Mouse (Mus musculus) intestine, embryonic 14.5 days (tissue): ENCODE results near the gene Clec2l. TPM values are rescaled to one million over a fixed set of nuclear protein-coding genes. Genes with fewer than 3 reads are reported as not detected.

Experiments used
- ATAC-seq: fragments of 200-750 bp; cut with Nextera tagmentation; replicated peaks from 2 replicates; pipeline ENCODE4 v1.8.0; 2017; ENCODE audit warnings: low read depth, moderate number of reproducible peaks, moderate TSS enrichment, moderate library complexity; ENCODE audit not compliant: low FRiP score, low TSS enrichment
- DNase-seq: peaks from one replicate; pipeline ENCODE4 v3.0.0-alpha.2; 2018; ENCODE audit warnings: low spot score
- H3K27ac ChIP-seq: fragments of 300-500 bp; sonication (generic); 2 replicates; pipeline ENCODE4 v1.5.1; 2014; ENCODE audit warnings: low read depth, mild to moderate bottlenecking, control low read depth
- H3K27me3 ChIP-seq: fragments of 300-500 bp; sonication (generic); replicated peaks from 2 replicates; pipeline ENCODE4 v1.6.1; 2014; ENCODE audit warnings: low read length, control low read depth; ENCODE audit not compliant: control insufficient read depth, insufficient read depth
- H3K36me3 ChIP-seq: fragments of 300-500 bp; sonication (generic); 2 replicates; pipeline ENCODE4 v1.6.1; 2014; ENCODE audit warnings: low read length, control low read depth; ENCODE audit not compliant: control insufficient read depth, insufficient read depth
- H3K4me1 ChIP-seq: fragments of 300-500 bp; sonication (generic); replicated peaks from 2 replicates; pipeline ENCODE4 v1.6.1; 2014; ENCODE audit warnings: low read length, control low read depth, mixed read lengths; ENCODE audit not compliant: control insufficient read depth, insufficient read depth
- H3K4me2 ChIP-seq: fragments of 300-500 bp; sonication (generic); 2 replicates; pipeline ENCODE4 v1.6.1; 2014; ENCODE audit warnings: low read length
- H3K4me3 ChIP-seq: fragments of 300-500 bp; sonication (generic); 2 replicates; pipeline ENCODE4 v1.5.1; 2014; ENCODE audit warnings: low read depth, low read length, control low read depth, mixed read lengths
- H3K9ac ChIP-seq: fragments of 300-500 bp; sonication (generic); 2 replicates; pipeline ENCODE4 v1.6.1; 2014; ENCODE audit warnings: mild to moderate bottlenecking, low read length
- H3K9me3 ChIP-seq: fragments of 300-500 bp; sonication (generic); 2 replicates; pipeline ENCODE4 v1.6.1; 2016; ENCODE audit warnings: low read length, control low read depth; ENCODE audit not compliant: control insufficient read depth
- WGBS: fragments of 180-500 bp; shearing (Covaris S2); extraction: QIAGEN DNeasy Blood & Tissue Kit; methylation state at CpG from one replicate; pipeline ENCODE4 v1.1.7; 2014; 5-methylcytosine and 5-hydroxymethylcytosine counted together
- polyA plus RNA-seq: library from polyadenylated mRNA; unstranded; fragments of >200 nt; fragmentation: Nextera tagmentation; extraction: Ambion mirVana; gene quantifications from 2 replicates; pipeline ENCODE4 v1.2.1, GENCODE M21; 2014

The Clec2l gene
- polyA plus RNA-seq, 1 experiment from 2014 or later = 1.6 TPM

DNA sequence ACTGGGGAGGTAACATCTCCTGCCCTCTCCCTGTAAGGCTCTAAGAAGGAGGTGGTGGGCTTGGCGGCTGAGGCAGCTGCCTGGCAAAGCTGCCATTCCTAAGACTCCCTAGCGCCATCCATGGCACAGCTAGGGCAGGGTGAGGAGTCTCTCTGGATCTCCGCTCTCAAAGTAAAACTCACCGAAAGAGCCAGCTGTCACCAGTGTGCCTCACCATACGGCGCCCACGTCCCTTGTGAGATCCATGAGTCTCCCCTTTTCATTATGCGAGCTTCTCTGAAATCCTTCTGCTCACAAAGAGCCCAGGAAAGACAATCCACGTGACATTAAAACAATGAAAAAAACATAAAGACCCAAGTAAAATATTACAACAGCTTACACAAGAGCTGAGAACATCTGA, 33.7 kb downstream of the Clec2l start:
- no peaks in the 10 kb centered on the region for H3K9me3 ChIP-seq
- H3K4me1 ChIP-seq = peaks cover 9% of the 10 kb centered on the region
- no peak for DNase-seq
- no peak for ATAC-seq
- no peak overlapping the region for H3K4me3 ChIP-seq
- peaks cover 60% of the 10 kb centered on the region for H3K36me3 ChIP-seq
- no peaks in the 10 kb centered on the region for H3K27me3 ChIP-seq
- WGBS = 86% methylated on average over 9 of the region's 9 CpGs
- no peak overlapping the region for H3K27ac ChIP-seq
- H3K9ac ChIP-seq = no peak overlapping the region
- H3K4me2 ChIP-seq = no peak overlapping the region

DNA sequence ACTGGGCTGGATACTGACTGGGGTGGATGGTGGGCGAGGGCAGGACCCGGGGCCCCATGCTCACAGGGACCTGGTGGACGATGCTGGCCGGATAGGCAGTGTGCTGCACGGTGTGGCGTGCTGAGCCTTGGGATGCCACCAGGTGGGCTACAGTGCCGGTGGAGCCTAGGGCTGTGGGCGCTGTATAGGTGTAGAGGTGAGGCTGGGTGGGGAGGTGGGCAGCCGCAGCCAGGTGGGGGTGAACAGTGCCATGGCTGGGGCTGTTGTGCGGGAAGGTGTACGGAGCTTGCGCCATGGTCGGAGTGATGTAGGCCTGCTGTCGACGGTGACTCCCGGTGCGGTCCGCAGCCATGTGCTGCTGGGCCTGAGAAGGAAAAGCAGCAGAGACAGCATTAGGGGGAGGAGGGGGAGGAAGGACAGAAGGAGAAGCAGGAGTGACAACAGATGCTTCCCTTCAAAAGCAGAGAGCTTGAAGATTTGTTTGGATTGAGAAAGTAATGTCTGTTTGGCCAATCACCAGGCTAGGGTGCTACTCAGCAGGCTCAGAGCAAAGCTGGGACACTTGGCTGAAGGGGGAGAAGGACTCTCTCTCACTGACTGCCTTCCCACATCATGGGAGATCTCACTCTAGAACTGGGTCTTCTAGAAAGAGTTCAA, 35.5 kb downstream of the Clec2l start:
- peak overlapping the region; percentile 82 for H3K27ac ChIP-seq
- DNase-seq = no peak
- H3K9ac ChIP-seq = no peak overlapping the region
- peak; percentile 54; the same call in 1 of the 2 replicates for ATAC-seq
- 68% methylated on average over 18 of the region's 18 CpGs for WGBS
- no peak overlapping the region for H3K4me2 ChIP-seq
- no peak overlapping the region for H3K4me3 ChIP-seq
- no peaks in the 10 kb centered on the region for H3K9me3 ChIP-seq
- H3K27me3 ChIP-seq = no peaks in the 10 kb centered on the region
- peaks cover 9% of the 10 kb centered on the region for H3K4me1 ChIP-seq
- H3K36me3 ChIP-seq = peaks cover 78% of the 10 kb centered on the region

DNA sequence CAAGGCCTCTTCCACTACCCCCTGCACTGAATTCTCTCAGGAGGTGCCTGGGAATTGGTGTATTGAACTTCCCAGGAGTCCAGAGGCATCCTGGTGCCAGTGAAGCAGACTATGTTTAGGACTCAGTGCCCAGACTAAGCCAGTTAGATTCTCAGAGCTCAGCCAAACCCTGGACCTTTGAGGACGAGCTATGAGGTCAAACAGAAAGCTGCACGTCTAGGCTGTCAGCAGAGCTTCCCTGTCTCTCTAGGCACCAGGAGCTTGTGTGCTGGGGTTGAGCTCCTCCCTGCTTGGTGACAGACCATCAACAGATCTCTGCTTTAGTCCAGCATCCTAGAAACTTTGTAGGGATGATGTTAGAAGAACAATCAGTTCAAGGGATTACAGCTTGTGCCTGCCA, 38.6 kb downstream of the Clec2l start:
- H3K9me3 ChIP-seq = no peaks in the 10 kb centered on the region
- H3K4me1 ChIP-seq = peaks cover 9% of the 10 kb centered on the region
- no peaks in the 10 kb centered on the region for H3K27me3 ChIP-seq
- no peak overlapping the region for H3K4me2 ChIP-seq
- 77% methylated on average over 2 of the region's 2 CpGs for WGBS
- no peak overlapping the region for H3K27ac ChIP-seq
- H3K36me3 ChIP-seq = peaks cover 75% of the 10 kb centered on the region
- no peak overlapping the region for H3K9ac ChIP-seq
- H3K4me3 ChIP-seq = no peak overlapping the region
- no peak for DNase-seq
- no peak for ATAC-seq

DNA sequence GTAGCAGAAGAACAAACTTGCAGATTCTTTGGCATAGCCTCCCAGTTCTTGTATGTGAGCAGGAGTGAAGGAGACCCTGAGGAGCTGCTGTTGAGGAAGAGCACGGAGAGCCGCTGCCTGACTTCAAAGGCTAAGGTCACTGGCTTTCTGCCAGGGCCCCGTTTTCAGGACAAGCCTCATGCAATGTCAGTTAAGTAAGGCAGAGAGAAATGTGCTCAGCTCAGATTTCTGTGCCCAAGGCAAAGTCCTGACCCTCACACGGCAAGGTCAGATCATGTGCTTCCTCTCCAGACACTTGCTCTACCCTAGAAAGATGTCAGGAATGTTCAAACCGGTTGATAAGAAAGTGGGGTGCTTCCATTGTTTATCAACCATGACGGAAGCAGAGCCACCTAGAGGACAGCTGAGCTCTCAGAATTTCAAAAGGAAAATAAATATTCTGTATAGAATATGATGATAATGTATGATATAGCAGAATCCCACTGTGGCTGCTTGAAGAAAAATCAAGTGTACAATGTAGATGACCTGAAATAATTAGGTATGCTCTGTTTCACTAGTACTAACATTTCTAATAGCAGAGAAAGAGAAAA, 40.0 kb downstream of the Clec2l start:
- peaks cover 76% of the 10 kb centered on the region for H3K36me3 ChIP-seq
- no peaks in the 10 kb centered on the region for H3K9me3 ChIP-seq
- DNase-seq = no peak

DNA sequence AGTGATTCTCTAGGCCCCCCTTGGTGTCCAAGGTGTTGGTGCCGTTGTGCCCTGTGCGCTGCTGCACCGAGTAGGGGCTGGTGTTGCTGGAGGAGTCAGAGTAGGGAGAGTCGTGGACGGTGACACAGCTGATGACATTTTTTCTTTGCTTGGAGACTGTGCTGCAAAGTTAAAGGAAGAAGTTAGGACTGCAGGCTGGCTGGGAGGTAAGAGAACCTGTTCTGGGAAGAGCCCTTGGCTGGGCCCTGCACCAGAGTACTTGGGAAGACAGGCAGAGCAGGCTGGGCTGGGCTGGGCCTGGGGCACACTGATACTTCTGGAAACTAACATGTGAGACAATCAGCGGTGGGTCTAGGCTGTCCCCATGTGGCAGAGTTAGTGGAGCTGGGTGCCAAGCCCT, 40.7 kb downstream of the Clec2l start:
- peaks cover 75% of the 10 kb centered on the region for H3K36me3 ChIP-seq
- 91% methylated on average over 6 of the region's 6 CpGs for WGBS

More for the DNA sequence above, 40.0 kb downstream of the Clec2l start:
- WGBS = 38% methylated on average over 6 of the region's 6 CpGs
- no peaks in the 10 kb centered on the region for H3K27me3 ChIP-seq
- ATAC-seq = no peak
- H3K4me3 ChIP-seq = no peak overlapping the region
- no peak overlapping the region for H3K9ac ChIP-seq
- no peak overlapping the region for H3K4me2 ChIP-seq
- H3K4me1 ChIP-seq = peaks cover 9% of the 10 kb centered on the region
- no peak overlapping the region for H3K27ac ChIP-seq

DNA sequence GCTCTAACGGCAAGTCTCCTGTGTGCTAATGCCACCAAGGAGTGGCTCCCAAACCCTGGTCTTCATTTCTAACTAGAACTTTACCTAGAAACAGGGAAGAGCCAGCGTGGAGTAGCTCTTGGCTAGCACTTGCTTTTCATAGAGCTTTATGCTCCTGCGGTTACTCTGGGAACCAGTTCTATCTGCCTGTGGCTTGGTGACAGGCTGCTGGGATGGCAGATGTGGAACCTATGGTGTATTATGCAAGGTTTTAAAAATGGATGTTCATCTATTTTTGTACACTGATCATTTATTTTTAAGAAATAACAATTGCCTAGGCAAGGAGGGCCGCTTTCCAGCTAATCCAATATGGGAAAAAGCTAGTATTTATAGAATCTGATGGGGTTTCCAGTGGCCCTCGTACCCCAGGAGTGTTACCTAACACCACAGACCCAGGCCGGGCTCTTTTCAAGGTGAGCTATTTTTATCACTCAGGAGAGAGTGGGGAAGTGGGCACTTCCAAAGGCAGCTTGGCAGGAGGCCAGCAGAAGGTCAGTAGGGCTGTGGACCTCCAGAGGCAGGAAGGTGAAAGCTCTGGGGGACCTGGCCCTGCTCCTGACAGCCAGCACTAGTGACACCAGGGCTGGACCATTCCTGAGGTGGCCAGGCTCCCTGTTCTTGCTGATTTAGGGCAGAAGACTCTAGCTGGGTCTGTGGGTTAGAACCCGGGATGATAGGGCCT, 41.6 kb downstream of the Clec2l start:
- no peak overlapping the region for H3K4me2 ChIP-seq
- no peak for ATAC-seq
- no peaks in the 10 kb centered on the region for H3K9me3 ChIP-seq
- H3K27ac ChIP-seq = no peak overlapping the region
- no peak for DNase-seq
- no peaks in the 10 kb centered on the region for H3K27me3 ChIP-seq
- no peak overlapping the region for H3K9ac ChIP-seq
- no peaks in the 10 kb centered on the region for H3K4me1 ChIP-seq
- 75% methylated on average over 7 of the region's 7 CpGs for WGBS
- H3K36me3 ChIP-seq = peaks cover 75% of the 10 kb centered on the region
- no peak overlapping the region for H3K4me3 ChIP-seq

More for the DNA sequence above, 40.7 kb downstream of the Clec2l start:
- Histone ChIP-seq H3K27ac (no peak overlapping the region), H3K9me3 (no peaks in the 10 kb centered on the region), H3K4me2 (no peak overlapping the region), H3K27me3 (no peaks in the 10 kb centered on the region), H3K4me1 (peaks cover 5% of the 10 kb centered on the region), H3K4me3 (no peak overlapping the region), H3K9ac (no peak overlapping the region)
- no peak for ATAC-seq
- DNase-seq = no peak

DNA sequence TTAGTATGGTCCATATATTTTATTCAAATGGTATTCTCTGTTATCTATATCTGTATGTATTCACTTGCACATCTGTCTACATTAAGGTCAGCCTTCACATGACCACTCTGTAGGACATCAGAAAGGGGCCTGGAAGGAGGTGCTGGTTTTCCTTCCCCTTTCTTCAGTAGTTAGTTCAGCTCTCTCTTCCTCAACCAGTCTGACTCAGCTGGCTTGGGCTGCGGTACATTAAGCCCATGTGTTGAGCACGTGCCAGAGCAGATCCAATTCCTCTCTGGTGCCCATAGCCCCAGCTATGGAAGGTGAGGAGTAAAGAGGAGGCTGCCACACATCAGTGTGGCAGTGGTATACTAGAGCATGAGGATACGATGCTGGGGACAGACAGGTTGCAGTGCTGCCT, 47.6 kb downstream of the Clec2l start:
- no peak for DNase-seq
- no peak overlapping the region for H3K4me2 ChIP-seq
- no peaks in the 10 kb centered on the region for H3K4me1 ChIP-seq
- 85% methylated on average over 3 of the region's 3 CpGs for WGBS
- H3K9me3 ChIP-seq = no peaks in the 10 kb centered on the region
- peaks cover 84% of the 10 kb centered on the region for H3K36me3 ChIP-seq
- no peak overlapping the region for H3K27ac ChIP-seq
- H3K9ac ChIP-seq = no peak overlapping the region
- no peaks in the 10 kb centered on the region for H3K27me3 ChIP-seq
- no peak overlapping the region for H3K4me3 ChIP-seq
- no peak for ATAC-seq

DNA sequence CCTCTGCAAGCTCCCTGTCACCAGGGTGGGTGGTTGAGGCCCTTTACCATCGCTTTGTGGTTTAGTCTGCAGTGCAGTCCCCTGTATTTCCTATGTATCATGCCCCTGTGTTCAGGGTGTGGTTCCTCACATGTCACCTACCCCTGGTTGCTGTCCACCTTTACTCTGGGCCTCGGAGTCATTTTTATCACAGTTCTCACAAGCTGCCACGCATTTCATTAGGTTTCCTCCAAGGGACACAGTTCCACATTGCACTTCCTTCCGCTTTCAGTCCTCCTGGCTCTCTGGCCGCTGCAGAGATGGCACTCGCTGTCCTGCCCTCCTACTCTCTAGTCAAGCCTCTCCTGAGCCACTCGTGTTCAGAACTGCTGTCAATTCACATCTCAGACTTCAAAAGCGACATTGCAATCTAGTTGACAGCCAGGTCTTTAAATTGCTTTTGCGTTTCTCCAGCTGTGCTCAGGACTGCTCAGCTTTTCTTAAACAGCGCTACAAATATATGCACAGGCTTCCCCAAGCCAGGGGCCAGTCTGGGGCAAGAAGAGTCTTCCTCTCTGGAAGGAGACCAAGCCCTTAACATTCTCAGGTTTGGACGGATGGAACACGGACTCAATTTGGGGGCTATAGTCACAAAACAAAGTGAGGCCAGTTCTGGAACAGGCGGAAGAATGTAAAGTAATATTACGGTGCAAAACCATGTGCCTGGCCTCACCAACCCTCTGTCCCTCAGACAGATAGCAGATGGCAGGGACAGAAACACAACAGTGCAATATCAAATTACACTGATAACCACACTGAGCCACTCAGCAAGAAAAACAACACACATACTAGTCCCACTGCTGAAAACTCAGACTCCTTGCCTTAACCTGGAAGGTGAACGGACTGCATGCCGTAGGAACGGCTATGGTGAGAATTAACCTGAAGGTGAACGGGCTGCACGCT, 51.4 kb downstream of the Clec2l start:
- 86% methylated on average over 19 of the region's 19 CpGs for WGBS

More for the DNA sequence above, 51.4 kb downstream of the Clec2l start:
- no peak for DNase-seq
- H3K9ac ChIP-seq = no peak overlapping the region
- no peaks in the 10 kb centered on the region for H3K27me3 ChIP-seq
- peaks cover 99% of the 10 kb centered on the region for H3K36me3 ChIP-seq
- H3K4me1 ChIP-seq = no peaks in the 10 kb centered on the region
- ATAC-seq = no peak
- no peaks in the 10 kb centered on the region for H3K9me3 ChIP-seq
- H3K4me3 ChIP-seq = no peak overlapping the region
- no peak overlapping the region for H3K4me2 ChIP-seq
- H3K27ac ChIP-seq = no peak overlapping the region
